Mouse (Mus musculus) megakaryocyte, embryonic 14.5 days (primary cell): ENCODE results near the gene Kcna1. TPM values are rescaled to one million over a fixed set of nuclear protein-coding genes. Genes with fewer than 3 reads are reported as not detected.

Experiments used
- H3K27me3 ChIP-seq: replicated peaks from 2 replicates; pipeline ENCODE3; 2012; ENCODE audit warnings: inconsistent platforms
- H3K36me3 ChIP-seq: replicated peaks from 2 replicates; pipeline ENCODE3; 2012; ENCODE audit warnings: low read length, inconsistent platforms, mixed read lengths
- H3K4me1 ChIP-seq: 2 replicates; pipeline ENCODE4 v1.6.1; 2012; ENCODE audit warnings: inconsistent platforms
- H3K4me3 ChIP-seq: replicated peaks from 2 replicates; pipeline ENCODE3; 2012; ENCODE audit warnings: moderate library complexity, mild to moderate bottlenecking, inconsistent platforms
- H3K9me3 ChIP-seq: 2 replicates; pipeline ENCODE4 v1.6.1; 2012; ENCODE audit warnings: inconsistent platforms
- FLI1 ChIP-seq: IDR thresholded peaks from 2 replicates; pipeline ENCODE4 v1.6.1; 2012; ENCODE audit warnings: low read length, inconsistent platforms, mixed read lengths
- GATA1 ChIP-seq: IDR thresholded peaks from 3 replicates; pipeline ENCODE4 v1.6.1; 2012; ENCODE audit warnings: mixed read lengths, low read length, inconsistent platforms, borderline replicate concordance
- polyA plus RNA-seq: library from polyadenylated mRNA; stranded (reverse); fragments of >175 nt; gene quantifications from 2 replicates; pipeline ENCODE4 v1.2.3, GENCODE M21; 2012; ENCODE audit warnings: low replicate concordance; ENCODE audit not compliant: insufficient read depth

Gene Kcna1
- polyA plus RNA-seq, 1 experiment = not detected

GRCm38 (mm10) chr6:126645044-126645541, 1.1 kb downstream of the Kcna1 start:
- Histone ChIP-seq H3K4me1 (peaks cover 22% of the 10 kb centered on the region), H3K4me3 (no peak overlapping the region), H3K36me3 (no peaks in the 10 kb centered on the region), H3K9me3 (peaks cover 11% of the 10 kb centered on the region; the same call in 1 of the 2 replicates), H3K27me3 (peaks cover 76% of the 10 kb centered on the region)
- TF ChIP-seq FLI1 (no peak), GATA1 (no peak)

- peaks cover 22% of the 10 kb centered on the region for H3K4me1 ChIP-seq
- no peaks in the 10 kb centered on the region for H3K36me3 ChIP-seq
- peaks cover 78% of the 10 kb centered on the region for H3K27me3 ChIP-seq
- TF ChIP-seq FLI1 (no peak), GATA1 (no peak)
- H3K9me3 ChIP-seq = peaks cover 11% of the 10 kb centered on the region; the same call in 1 of the 2 replicates
- peak overlapping the region; percentile 10 for H3K4me3 ChIP-seq
These were observed 1.8 kb downstream of the Kcna1 start for GRCm38 (mm10) chr6:126644181-126645043.

- Histone ChIP-seq H3K36me3 (no peaks in the 10 kb centered on the region), H3K4me3 (no peak overlapping the region), H3K27me3 (peaks cover 86% of the 10 kb centered on the region), H3K4me1 (peaks cover 22% of the 10 kb centered on the region), H3K9me3 (peaks cover 11% of the 10 kb centered on the region; the same call in 1 of the 2 replicates)
- TF ChIP-seq GATA1 (no peak), FLI1 (no peak)
These were observed 2.7 kb downstream of the Kcna1 start for GRCm38 (mm10) chr6:126643341-126644055.

GRCm38 (mm10) chr6:126642856-126643321, 3.3 kb downstream of the Kcna1 start:
- H3K9me3 ChIP-seq = peaks cover 10% of the 10 kb centered on the region; the same call in 1 of the 2 replicates
- peaks cover 22% of the 10 kb centered on the region for H3K4me1 ChIP-seq
- no peak for TF ChIP-seq FLI1
- no peak for TF ChIP-seq GATA1
- H3K27me3 ChIP-seq = peaks cover 87% of the 10 kb centered on the region
- H3K36me3 ChIP-seq = no peaks in the 10 kb centered on the region
- H3K4me3 ChIP-seq = no peak overlapping the region

- Histone ChIP-seq H3K9me3 (no peaks in the 10 kb centered on the region), H3K27me3 (peaks cover 6% of the 10 kb centered on the region), H3K4me3 (no peak overlapping the region), H3K36me3 (no peaks in the 10 kb centered on the region), H3K4me1 (no peaks in the 10 kb centered on the region)
- TF ChIP-seq GATA1 (no peak), FLI1 (no peak)
These were observed 17.7 kb downstream of the Kcna1 start for GRCm38 (mm10) chr6:126628451-126628850.

- no peaks in the 10 kb centered on the region for H3K27me3 ChIP-seq
- H3K36me3 ChIP-seq = no peaks in the 10 kb centered on the region
- no peak overlapping the region for H3K4me3 ChIP-seq
- no peak for TF ChIP-seq FLI1
- TF ChIP-seq GATA1 = no peak
- H3K9me3 ChIP-seq = no peaks in the 10 kb centered on the region
- no peaks in the 10 kb centered on the region for H3K4me1 ChIP-seq
These were observed 27.7 kb downstream of the Kcna1 start for GRCm38 (mm10) chr6:126618455-126618854.

GRCm38 (mm10) chr6:126610746-126611145, 35.4 kb downstream of the Kcna1 start:
- Histone ChIP-seq H3K36me3 (no peaks in the 10 kb centered on the region), H3K27me3 (peaks cover 4% of the 10 kb centered on the region), H3K4me1 (no peaks in the 10 kb centered on the region), H3K9me3 (no peaks in the 10 kb centered on the region), H3K4me3 (no peak overlapping the region)
- no peak for TF ChIP-seq GATA1
- TF ChIP-seq FLI1 = no peak

- TF ChIP-seq GATA1 = no peak
- TF ChIP-seq FLI1 = no peak
These were observed 36.8 kb downstream of the Kcna1 start for GRCm38 (mm10) chr6:126609193-126609947.

GRCm38 (mm10) chr6:126601843-126602326, 44.3 kb downstream of the Kcna1 start:
- Histone ChIP-seq H3K36me3 (no peaks in the 10 kb centered on the region), H3K27me3 (peaks cover 5% of the 10 kb centered on the region), H3K4me1 (no peaks in the 10 kb centered on the region), H3K4me3 (no peak overlapping the region), H3K9me3 (no peaks in the 10 kb centered on the region)
- TF ChIP-seq GATA1 = no peak
- no peak for TF ChIP-seq FLI1

More at GRCm38 (mm10) chr6:126609193-126609947, 36.8 kb downstream of the Kcna1 start:
- Histone ChIP-seq H3K36me3 (no peaks in the 10 kb centered on the region), H3K27me3 (peaks cover 4% of the 10 kb centered on the region), H3K4me1 (no peaks in the 10 kb centered on the region), H3K9me3 (no peaks in the 10 kb centered on the region), H3K4me3 (no peak overlapping the region)
